Mouse (Mus musculus): Measurements from ENCODE around the gene Tradd. TPM values are rescaled to one million over a fixed set of nuclear protein-coding genes. Genes with fewer than 3 reads are reported as not detected.

Gene Tradd
- polyA plus RNA-seq, 1 experiment = 8.3 TPM

- Histone ChIP-seq H3K27ac (ENCODE audit: insufficient read depth, low read length) (0 out of 2 replicates have a peak overlapping the region, but pooled peaks have one; percentile 22), H3K4me1 (ENCODE audit: control insufficient read depth, insufficient read depth, low read length) (peaks cover 3% of the 10 kb centered on the region; the same call in 1 of the 2 replicates)
- TF ChIP-seq POLR2A (IDR thresholded peaks at IDR 0.05; ENCODE audit: extremely low read depth, insufficient read depth, low read length) = 0 out of 2 replicates have a peak, but pooled peaks have one; percentile 24
- TF ChIP-seq CTCF (IDR thresholded peaks at IDR 0.05; ENCODE audit: extremely low read depth, insufficient read depth, low read length) = 0 out of 2 replicates have a peak, but pooled peaks have one; percentile 6
Observed at GRCm38 (mm10) chr8:105306146-105306691, 41.8 kb upstream of the Tradd start.

GRCm38 (mm10) chr8:105305211-105306145 lies 41.1 kb upstream of the Tradd start, which contains the start of gene Elmo3:
Gene Elmo3, plus strand, starts transcription at chr8:105305601.
- TF ChIP-seq CTCF (IDR thresholded peaks at IDR 0.05; ENCODE audit: extremely low read depth, insufficient read depth, low read length) (no peak), POLR2A (IDR thresholded peaks at IDR 0.05; ENCODE audit: extremely low read depth, insufficient read depth, low read length) (peak; percentile 34; the same call in 1 of the 2 replicates)
- peak within 1 kb of the TSS; percentile 21 for H3K4me3 ChIP-seq (ENCODE audit: insufficient read depth, low read length)
- H3K4me1 ChIP-seq (ENCODE audit: control insufficient read depth, insufficient read depth, low read length) = peaks cover 3% of the 10 kb centered on the region; the same call in 1 of the 2 replicates
- 0 out of 2 replicates have a peak within 1 kb of the TSS, but pooled peaks have one; percentile 22 for H3K27ac ChIP-seq (ENCODE audit: insufficient read depth, low read length)

More at GRCm38 (mm10) chr8:105306146-105306691, 41.8 kb upstream of the Tradd start:
- peak overlapping the region; percentile 21; the same call in 1 of the 2 replicates for H3K4me3 ChIP-seq (ENCODE audit: insufficient read depth, low read length)

- no peak overlapping the region for H3K27ac ChIP-seq (ENCODE audit: insufficient read depth, low read length)
- peaks cover 3% of the 10 kb centered on the region; the same call in 1 of the 2 replicates for H3K4me1 ChIP-seq (ENCODE audit: control insufficient read depth, insufficient read depth, low read length)
- TF ChIP-seq POLR2A (IDR thresholded peaks at IDR 0.05; ENCODE audit: extremely low read depth, insufficient read depth, low read length) = peak; percentile 54; the same call in 1 of the 2 replicates
- TF ChIP-seq CTCF (IDR thresholded peaks at IDR 0.05; ENCODE audit: extremely low read depth, insufficient read depth, low read length) = no peak
- H3K4me3 ChIP-seq (ENCODE audit: insufficient read depth, low read length) = no peak overlapping the region
Observed at GRCm38 (mm10) chr8:105304325-105305210, 40.2 kb upstream of the Tradd start.

GRCm38 (mm10) chr8:105303874-105304273 lies 39.5 kb upstream of the Tradd start:
- H3K4me1 ChIP-seq (ENCODE audit: control insufficient read depth, insufficient read depth, low read length) = peaks cover 5% of the 10 kb centered on the region; the same call in 1 of the 2 replicates
- no peak for TF ChIP-seq CTCF (IDR thresholded peaks at IDR 0.05; ENCODE audit: extremely low read depth, insufficient read depth, low read length)
- no peak for TF ChIP-seq POLR2A (IDR thresholded peaks at IDR 0.05; ENCODE audit: extremely low read depth, insufficient read depth, low read length)
- no peak overlapping the region for H3K4me3 ChIP-seq (ENCODE audit: insufficient read depth, low read length)
- no peak overlapping the region for H3K27ac ChIP-seq (ENCODE audit: insufficient read depth, low read length)

GRCm38 (mm10) chr8:105303396-105303795 lies 39.0 kb upstream of the Tradd start:
- H3K27ac ChIP-seq (ENCODE audit: insufficient read depth, low read length) = no peak overlapping the region
- peaks cover 5% of the 10 kb centered on the region; the same call in 1 of the 2 replicates for H3K4me1 ChIP-seq (ENCODE audit: control insufficient read depth, insufficient read depth, low read length)
- H3K4me3 ChIP-seq (ENCODE audit: insufficient read depth, low read length) = no peak overlapping the region
- TF ChIP-seq CTCF (IDR thresholded peaks at IDR 0.05; ENCODE audit: extremely low read depth, insufficient read depth, low read length) (no peak), POLR2A (IDR thresholded peaks at IDR 0.05; ENCODE audit: extremely low read depth, insufficient read depth, low read length) (no peak)

GRCm38 (mm10) chr8:105299962-105300361 lies 35.6 kb upstream of the Tradd start:
- 0 out of 2 replicates have a peak, but pooled peaks cover 2% of the 10 kb centered on the region for H3K4me1 ChIP-seq (ENCODE audit: control insufficient read depth, insufficient read depth, low read length)
- H3K27ac ChIP-seq (ENCODE audit: insufficient read depth, low read length) = no peak overlapping the region
- H3K4me3 ChIP-seq (ENCODE audit: insufficient read depth, low read length) = no peak overlapping the region
- TF ChIP-seq CTCF (IDR thresholded peaks at IDR 0.05; ENCODE audit: extremely low read depth, insufficient read depth, low read length) = no peak
- TF ChIP-seq POLR2A (IDR thresholded peaks at IDR 0.05; ENCODE audit: extremely low read depth, insufficient read depth, low read length) = no peak

GRCm38 (mm10) chr8:105298351-105299252 lies 34.2 kb upstream of the Tradd start:
- 0 out of 2 replicates have a peak, but pooled peaks cover 2% of the 10 kb centered on the region for H3K4me1 ChIP-seq (ENCODE audit: control insufficient read depth, insufficient read depth, low read length)
- no peak overlapping the region for H3K27ac ChIP-seq (ENCODE audit: insufficient read depth, low read length)
- TF ChIP-seq POLR2A (IDR thresholded peaks at IDR 0.05; ENCODE audit: extremely low read depth, insufficient read depth, low read length) (no peak), CTCF (IDR thresholded peaks at IDR 0.05; ENCODE audit: extremely low read depth, insufficient read depth, low read length) (no peak)
- H3K4me3 ChIP-seq (ENCODE audit: insufficient read depth, low read length) = peak overlapping the region; percentile 78
